Mouse (Mus musculus): ENCODE measurements at regions not wholly inside any gene's neighbourhood (a gene's known extent, or its start where the extent isn't known, plus 50 kb on each side); places are given as distances from the start of the nearest gene placed in this dataset.

- Histone ChIP-seq H3K4me3 (replicated peaks; ENCODE audit: low read depth, low read length) (no peak overlapping the region), H3K9ac (replicated peaks; ENCODE audit: low read length) (no peak overlapping the region), H3K4me1 (ENCODE audit: control insufficient read depth, insufficient read depth, low read length) (no peaks in the 10 kb centered on the region; the same call in 1 of the 2 replicates), H3K27me3 (ENCODE audit: control insufficient read depth, insufficient read depth, low read length) (no peaks in the 10 kb centered on the region), H3K36me3 (ENCODE audit: control insufficient read depth, insufficient read depth, low read length) (no peaks in the 10 kb centered on the region), H3K9me3 (ENCODE audit: control insufficient read depth, low read length) (no peaks in the 10 kb centered on the region), H3K27ac (replicated peaks; ENCODE audit: low read depth, low read length) (peak overlapping the region; percentile 38; the same call in 1 of the 2 replicates), H3K4me2 (ENCODE audit: low read length) (no peak overlapping the region)
- DNase-seq (peak; percentile 61), ATAC-seq (ENCODE audit: low FRiP score, low TSS enrichment) (peak; percentile 76)
- WGBS = 63% methylated on average over 16 of the region's 16 CpGs
These were observed 97.8 kb upstream of the Kcnd3 start for GRCm38 (mm10) chr3:105354123-105354931.

DNA sequence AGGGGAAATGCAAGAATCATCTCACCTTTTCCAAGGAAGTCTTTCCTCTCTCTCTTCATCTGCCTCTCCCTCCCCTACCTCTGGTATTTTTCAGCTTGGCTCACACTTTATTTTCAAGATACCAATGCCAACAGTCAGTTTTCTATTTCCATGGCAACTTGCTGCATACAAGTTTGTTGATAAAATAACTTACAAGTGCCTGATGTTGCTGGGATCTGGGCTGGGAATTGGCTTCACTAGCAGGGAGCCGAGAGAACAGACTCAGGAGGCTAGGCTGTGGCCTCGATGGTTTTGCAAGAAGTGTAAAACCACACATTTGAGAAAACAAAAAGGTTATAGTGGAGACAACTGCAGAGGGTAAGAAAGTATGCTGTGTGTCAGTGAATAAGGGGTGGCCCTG lies 94.6 kb upstream of the Kcnd3 start:
- Histone ChIP-seq H3K9me3 (ENCODE audit: control insufficient read depth, low read length) (no peaks in the 10 kb centered on the region), H3K27ac (replicated peaks; ENCODE audit: low read depth, low read length) (no peak overlapping the region), H3K36me3 (ENCODE audit: control insufficient read depth, insufficient read depth, low read length) (no peaks in the 10 kb centered on the region), H3K4me2 (ENCODE audit: low read length) (no peak overlapping the region), H3K4me1 (ENCODE audit: control insufficient read depth, insufficient read depth, low read length) (peaks cover 7% of the 10 kb centered on the region; the same call in 1 of the 2 replicates), H3K4me3 (replicated peaks; ENCODE audit: low read depth, low read length) (no peak overlapping the region), H3K27me3 (ENCODE audit: control insufficient read depth, insufficient read depth, low read length) (no peaks in the 10 kb centered on the region), H3K9ac (replicated peaks; ENCODE audit: low read length) (no peak overlapping the region)
- 75% methylated on average over 2 of the region's 2 CpGs for WGBS
- DNase-seq (no peak), ATAC-seq (ENCODE audit: low FRiP score, low TSS enrichment) (no peak)

- ATAC-seq (ENCODE audit: low FRiP score, low TSS enrichment) = no peak
- no peaks in the 10 kb centered on the region for H3K36me3 ChIP-seq (ENCODE audit: control insufficient read depth, insufficient read depth, low read length)
- H3K27ac ChIP-seq (replicated peaks; ENCODE audit: low read depth, low read length) = no peak overlapping the region
- no peaks in the 10 kb centered on the region for H3K9me3 ChIP-seq (ENCODE audit: control insufficient read depth, low read length)
- no peak overlapping the region for H3K4me2 ChIP-seq (ENCODE audit: low read length)
- no peak overlapping the region for H3K9ac ChIP-seq (replicated peaks; ENCODE audit: low read length)
- peaks cover 7% of the 10 kb centered on the region; the same call in 1 of the 2 replicates for H3K4me1 ChIP-seq (ENCODE audit: control insufficient read depth, insufficient read depth, low read length)
- H3K4me3 ChIP-seq (replicated peaks; ENCODE audit: low read depth, low read length) = no peak overlapping the region
- no peaks in the 10 kb centered on the region for H3K27me3 ChIP-seq (ENCODE audit: control insufficient read depth, insufficient read depth, low read length)
- peak; percentile 34 for DNase-seq
- 34% methylated on average over 3 of the region's 3 CpGs for whole genome bisulfite sequencing
These were observed 92.5 kb upstream of the Kcnd3 start for GRCm38 (mm10) chr3:105359636-105360035.

DNA sequence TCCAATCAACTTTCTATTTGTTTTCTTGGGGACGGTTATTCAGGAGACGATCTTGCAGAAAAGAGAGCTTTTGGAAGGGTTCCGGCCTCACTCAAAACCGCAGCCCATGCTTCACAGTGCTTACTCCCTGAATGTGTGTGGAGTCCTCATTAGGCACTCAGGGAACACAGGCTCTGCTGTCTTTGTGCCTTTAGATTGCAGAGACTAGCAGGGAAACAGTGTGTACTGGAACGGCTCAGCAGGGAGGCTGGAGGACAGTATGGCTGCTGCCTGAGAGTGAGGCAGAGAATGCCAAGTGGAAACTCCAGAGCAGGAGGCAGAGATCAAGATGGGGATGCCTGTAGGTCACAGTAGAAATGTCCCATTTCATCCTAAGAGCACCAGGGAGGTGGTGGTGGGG lies 87.4 kb upstream of the Kcnd3 start:
- no peaks in the 10 kb centered on the region for H3K27me3 ChIP-seq (ENCODE audit: control insufficient read depth, insufficient read depth, low read length)
- no peaks in the 10 kb centered on the region for H3K36me3 ChIP-seq (ENCODE audit: control insufficient read depth, insufficient read depth, low read length)
- H3K4me3 ChIP-seq (replicated peaks; ENCODE audit: low read depth, low read length) = no peak overlapping the region
- H3K9ac ChIP-seq (replicated peaks; ENCODE audit: low read length) = no peak overlapping the region
- no peaks in the 10 kb centered on the region for H3K9me3 ChIP-seq (ENCODE audit: control insufficient read depth, low read length)
- WGBS = 76% methylated on average over 5 of the region's 5 CpGs
- H3K27ac ChIP-seq (replicated peaks; ENCODE audit: low read depth, low read length) = no peak overlapping the region
- ATAC-seq (ENCODE audit: low FRiP score, low TSS enrichment) = no peak
- H3K4me2 ChIP-seq (ENCODE audit: low read length) = no peak overlapping the region
- peak; percentile 42 for DNase-seq
- peaks cover 5% of the 10 kb centered on the region; the same call in 1 of the 2 replicates for H3K4me1 ChIP-seq (ENCODE audit: control insufficient read depth, insufficient read depth, low read length)

DNA sequence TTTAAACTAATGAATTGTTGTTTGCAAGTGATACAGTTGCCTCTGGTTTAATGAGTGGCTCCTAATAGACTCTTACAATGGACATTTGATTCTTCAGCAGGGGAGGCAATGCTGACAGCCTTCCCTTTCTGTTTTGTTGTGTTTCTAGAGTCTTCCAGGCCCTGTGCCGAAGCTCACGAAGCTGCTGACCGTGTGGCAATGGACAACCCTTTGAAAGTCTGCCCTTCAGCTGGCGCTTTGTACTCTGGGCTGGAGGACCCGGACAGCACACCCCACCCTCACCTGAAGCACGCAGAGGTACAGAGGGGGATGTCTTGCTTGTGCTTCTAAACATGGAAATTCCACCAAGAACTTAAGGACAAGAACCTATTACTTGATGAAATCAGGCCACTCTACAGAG lies 85.3 kb upstream of the Kcnd3 start:
- H3K4me3 ChIP-seq (replicated peaks; ENCODE audit: low read depth, low read length) = no peak overlapping the region
- no peaks in the 10 kb centered on the region for H3K27me3 ChIP-seq (ENCODE audit: control insufficient read depth, insufficient read depth, low read length)
- H3K9me3 ChIP-seq (ENCODE audit: control insufficient read depth, low read length) = no peaks in the 10 kb centered on the region
- WGBS = 87% methylated on average over 6 of the region's 6 CpGs
- ATAC-seq (ENCODE audit: low FRiP score, low TSS enrichment) (no peak), DNase-seq (no peak)
- H3K4me2 ChIP-seq (ENCODE audit: low read length) = no peak overlapping the region
- no peak overlapping the region for H3K9ac ChIP-seq (replicated peaks; ENCODE audit: low read length)
- H3K4me1 ChIP-seq (ENCODE audit: control insufficient read depth, insufficient read depth, low read length) = 0 out of 2 replicates have a peak, but pooled peaks cover 5% of the 10 kb centered on the region
- H3K27ac ChIP-seq (replicated peaks; ENCODE audit: low read depth, low read length) = no peak overlapping the region
- no peaks in the 10 kb centered on the region for H3K36me3 ChIP-seq (ENCODE audit: control insufficient read depth, insufficient read depth, low read length)

DNA sequence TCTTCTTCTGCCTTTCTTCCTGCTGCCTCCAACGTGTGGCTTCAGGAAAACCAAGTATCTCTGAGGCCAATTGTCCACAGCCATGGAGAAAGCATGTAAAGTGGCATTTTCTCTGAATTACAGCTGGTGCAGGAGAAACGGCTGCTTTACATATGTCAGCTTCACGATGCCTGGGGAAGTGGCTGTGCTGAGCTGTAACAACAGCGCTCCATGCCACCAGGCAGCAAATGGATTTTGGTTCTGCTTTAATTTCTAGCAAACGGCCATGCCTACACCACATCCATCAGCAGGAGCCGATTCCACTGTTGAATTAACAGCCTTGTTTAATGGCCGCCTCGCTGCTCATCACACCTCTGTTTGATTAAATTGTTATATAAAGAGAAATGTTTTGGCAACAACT lies 84.2 kb upstream of the Kcnd3 start:
- 0 out of 2 replicates have a peak, but pooled peaks cover 5% of the 10 kb centered on the region for H3K4me1 ChIP-seq (ENCODE audit: control insufficient read depth, insufficient read depth, low read length)
- H3K9me3 ChIP-seq (ENCODE audit: control insufficient read depth, low read length) = no peaks in the 10 kb centered on the region
- H3K9ac ChIP-seq (replicated peaks; ENCODE audit: low read length) = no peak overlapping the region
- no peak overlapping the region for H3K27ac ChIP-seq (replicated peaks; ENCODE audit: low read depth, low read length)
- 67% methylated on average over 8 of the region's 8 CpGs for WGBS
- no peaks in the 10 kb centered on the region for H3K27me3 ChIP-seq (ENCODE audit: control insufficient read depth, insufficient read depth, low read length)
- H3K4me2 ChIP-seq (ENCODE audit: low read length) = no peak overlapping the region
- ATAC-seq (ENCODE audit: low FRiP score, low TSS enrichment) = no peak
- no peak overlapping the region for H3K4me3 ChIP-seq (replicated peaks; ENCODE audit: low read depth, low read length)
- DNase-seq = peak; percentile 27
- no peaks in the 10 kb centered on the region for H3K36me3 ChIP-seq (ENCODE audit: control insufficient read depth, insufficient read depth, low read length)

DNA sequence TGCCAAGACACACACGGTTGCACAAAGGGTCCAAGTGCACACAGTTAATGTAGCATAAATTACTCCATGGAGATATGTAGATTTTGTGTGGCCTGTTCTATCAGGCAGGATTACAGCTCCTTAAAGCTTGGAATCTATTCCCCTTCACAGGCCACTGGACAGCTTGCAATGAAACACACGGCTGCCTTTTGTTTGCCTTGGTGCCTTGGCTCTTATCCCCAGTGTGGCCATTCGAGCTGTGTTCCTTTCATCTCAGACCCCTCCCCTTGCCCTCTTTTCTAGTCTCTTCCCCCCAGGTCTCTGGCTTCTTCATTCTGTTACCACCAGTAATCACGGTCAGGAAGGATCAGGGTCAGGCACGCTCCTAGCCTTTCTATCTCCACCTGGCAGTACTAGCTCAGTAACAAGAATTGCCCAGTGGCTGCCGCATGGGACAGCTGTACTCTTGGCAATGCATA lies 79.7 kb upstream of the Kcnd3 start:
- Histone ChIP-seq H3K9ac (replicated peaks; ENCODE audit: low read length) (no peak overlapping the region), H3K27ac (replicated peaks; ENCODE audit: low read depth, low read length) (no peak overlapping the region), H3K9me3 (ENCODE audit: control insufficient read depth, low read length) (no peaks in the 10 kb centered on the region), H3K4me2 (ENCODE audit: low read length) (no peak overlapping the region), H3K36me3 (ENCODE audit: control insufficient read depth, insufficient read depth, low read length) (no peaks in the 10 kb centered on the region), H3K27me3 (ENCODE audit: control insufficient read depth, insufficient read depth, low read length) (no peaks in the 10 kb centered on the region), H3K4me3 (replicated peaks; ENCODE audit: low read depth, low read length) (no peak overlapping the region), H3K4me1 (ENCODE audit: control insufficient read depth, insufficient read depth, low read length) (0 out of 2 replicates have a peak, but pooled peaks cover 5% of the 10 kb centered on the region)
- no peak for ATAC-seq (ENCODE audit: low FRiP score, low TSS enrichment)
- 15% methylated on average over 6 of the region's 6 CpGs for WGBS
- no peak for DNase-seq

DNA sequence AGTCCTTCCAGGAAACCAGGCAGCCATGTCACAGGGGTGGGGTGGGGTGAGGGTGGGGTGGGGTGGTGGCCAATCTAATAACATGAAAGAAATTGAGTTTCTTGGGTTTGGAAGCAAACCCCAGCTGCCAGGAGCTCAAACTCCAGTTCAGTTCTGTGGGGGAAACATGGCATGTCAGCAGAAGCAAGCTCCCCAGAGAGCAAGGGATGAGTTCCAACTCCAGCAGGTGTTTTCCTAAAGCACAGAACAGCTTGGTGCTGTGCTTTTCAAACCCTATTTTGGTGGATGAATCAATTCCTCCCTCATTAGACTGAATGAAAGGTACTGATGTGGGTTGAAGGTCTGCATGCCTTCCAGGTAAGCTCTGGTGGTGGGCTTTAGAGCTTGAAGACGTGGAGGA lies 77.8 kb upstream of the Kcnd3 start:
- Histone ChIP-seq H3K36me3 (ENCODE audit: control insufficient read depth, insufficient read depth, low read length) (no peaks in the 10 kb centered on the region), H3K27me3 (ENCODE audit: control insufficient read depth, insufficient read depth, low read length) (no peaks in the 10 kb centered on the region), H3K4me3 (replicated peaks; ENCODE audit: low read depth, low read length) (no peak overlapping the region), H3K27ac (replicated peaks; ENCODE audit: low read depth, low read length) (no peak overlapping the region), H3K4me1 (ENCODE audit: control insufficient read depth, insufficient read depth, low read length) (0 out of 2 replicates have a peak, but pooled peaks cover 5% of the 10 kb centered on the region), H3K9me3 (ENCODE audit: control insufficient read depth, low read length) (no peaks in the 10 kb centered on the region), H3K4me2 (ENCODE audit: low read length) (no peak overlapping the region), H3K9ac (replicated peaks; ENCODE audit: low read length) (no peak overlapping the region)
- ATAC-seq (ENCODE audit: low FRiP score, low TSS enrichment) = no peak
- 78% methylated on average over 1 of the region's 1 CpGs for WGBS
- DNase-seq = no peak

- Histone ChIP-seq H3K4me2 (ENCODE audit: low read length) (no peak overlapping the region), H3K27me3 (ENCODE audit: control insufficient read depth, insufficient read depth, low read length) (no peaks in the 10 kb centered on the region), H3K4me3 (replicated peaks; ENCODE audit: low read depth, low read length) (no peak overlapping the region), H3K9me3 (ENCODE audit: control insufficient read depth, low read length) (no peaks in the 10 kb centered on the region), H3K36me3 (ENCODE audit: control insufficient read depth, insufficient read depth, low read length) (no peaks in the 10 kb centered on the region), H3K4me1 (ENCODE audit: control insufficient read depth, insufficient read depth, low read length) (0 out of 2 replicates have a peak, but pooled peaks cover 5% of the 10 kb centered on the region), H3K9ac (replicated peaks; ENCODE audit: low read length) (no peak overlapping the region), H3K27ac (replicated peaks; ENCODE audit: low read depth, low read length) (no peak overlapping the region)
- DNase-seq = no peak
- no peak for ATAC-seq (ENCODE audit: low FRiP score, low TSS enrichment)
These were observed 77.3 kb upstream of the Kcnd3 start for GRCm38 (mm10) chr3:105374836-105375235.
